Mouse (Mus musculus) testis, adult 2 months (tissue): ENCODE results near the gene Pgls.

Experiments
- CTCF ChIP-seq: fragments of 200-500 bp; IDR thresholded peaks from 2 replicates; pipeline ENCODE4 v1.5.1; 2012; ENCODE audit warnings: low read depth, mild to moderate bottlenecking, inconsistent platforms, low read length, moderate library complexity; ENCODE audit not compliant: control insufficient read depth, insufficient read depth, insufficient replicate concordance
- POLR2A ChIP-seq: fragments of 200-500 bp; IDR thresholded peaks from 2 replicates; pipeline ENCODE4 v1.6.1; 2012; ENCODE audit warnings: low read depth, mild to moderate bottlenecking, inconsistent platforms, low read length, moderate library complexity; ENCODE audit not compliant: control insufficient read depth

GRCm38 (mm10) chr8:71604021-71604420 is 12.0 kb downstream of the Pgls start:
- no peak for TF ChIP-seq CTCF
- no peak for TF ChIP-seq POLR2A
